Comparison of ENCODE assay signal across 17 mouse cellular contexts in the genomic region with DNA sequence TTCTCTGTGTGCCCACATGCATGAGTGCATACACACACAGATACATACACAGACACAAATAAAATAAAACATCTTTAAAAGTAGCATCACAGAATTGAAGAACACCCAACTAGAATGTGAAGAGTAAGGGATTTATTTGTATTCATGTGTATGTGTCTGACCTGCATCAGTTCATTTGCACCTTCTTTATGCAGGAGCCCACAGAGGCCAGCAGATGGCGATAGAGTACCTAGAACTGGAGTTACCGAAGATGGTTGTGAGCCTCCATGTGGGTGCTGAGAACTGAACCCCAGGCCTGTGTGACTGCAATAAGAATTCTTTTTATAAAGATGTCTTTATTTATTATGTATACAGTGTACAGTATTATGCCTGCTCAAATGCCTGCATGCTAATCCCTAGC. TPM values are rescaled to one million over a fixed set of nuclear protein-coding genes. Genes with fewer than 3 reads are reported as not detected.
A peak's percentile ranks its signal among the peaks of the same experiment; 100 is the strongest.
DNase-seq lines count a peak whose midpoint lies in the region; ATAC-seq and TF ChIP-seq lines count a peak whose summit lies in the region.
"Had no signal": no experiment of that assay in that cellular context is flagged by ENCODE, and none has a peak within 500 bp of the region (broad histone marks: within the 10 kb centered on the region; RNA-seq: fewer than 3 reads in every experiment).

No protein-coding gene starts in this region.

- no peak for ATAC-seq in liver, embryonic 14.5 days (ENCODE audit: insufficient read depth)
- ATAC-seq in liver, embryonic 11.5 days (replicated peaks; ENCODE audit: low FRiP score), result no peak
- no peak for ATAC-seq in neural tube, embryonic 15.5 days (ENCODE audit: low FRiP score)
- ATAC-seq: inflammation-experienced regulatory T-cells, adult 6 months; liver, embryonic 12.5 days; lung, postnatal 0 days had no signal

- H3K4me3 ChIP-seq in liver, embryonic 14.5 days (ENCODE audit: insufficient read depth in 1 of 2, low read depth in 2 of 2, low read length in 2 of 2), result no peak overlapping the region
- H3K4me3 ChIP-seq in liver, embryonic 11.5 days (ENCODE audit: low read depth, low read length), result no peak overlapping the region
- H3K4me3 ChIP-seq in E14TG2a.4 (replicated peaks; ENCODE audit: low read length), result no peak overlapping the region
- no peak overlapping the region for H3K4me3 ChIP-seq in neural tube, embryonic 15.5 days (replicated peaks)
- H3K4me3 ChIP-seq: embryonic facial prominence, embryonic 13.5 days; liver, embryonic 12.5 days; midbrain, embryonic 10.5 days had no signal

- H3K4me2 ChIP-seq in liver, embryonic 14.5 days (ENCODE audit: low read depth), result no peak overlapping the region
- no peak overlapping the region for H3K4me2 ChIP-seq in liver, embryonic 11.5 days
- no peak overlapping the region for H3K4me2 ChIP-seq in neural tube, embryonic 15.5 days
- H3K4me2 ChIP-seq: embryonic facial prominence, embryonic 13.5 days; heart, embryonic 11.5 days; liver, embryonic 12.5 days had no signal

- no peak for DNase-seq in liver, embryonic 14.5 days (ENCODE audit: low read depth in 3 of 3, low spot score in 3 of 3)
- no peak for DNase-seq in liver, embryonic 11.5 days (ENCODE audit: low spot score)
- peak; percentile 16 for DNase-seq in T-cell, adult 2 months (ENCODE audit: low spot score)
- DNase-seq in retina, embryonic 14.5 days (ENCODE audit: low spot score), result peak; percentile 9
- no peak for DNase-seq in layer of hippocampus, adult 9-11 months
- DNase-seq: cerebellum, postnatal 36 days; gastrocnemius, postnatal 25 days; heart, postnatal 36 days had no signal

- H3K4me1 ChIP-seq in liver, embryonic 14.5 days (replicated peaks; ENCODE audit: control insufficient read depth in 2 of 2, insufficient read depth in 2 of 2, low read length in 1 of 2), result no peaks in the 10 kb centered on the region
- H3K4me1 ChIP-seq in liver, embryonic 11.5 days (replicated peaks; ENCODE audit: control insufficient read depth, insufficient read depth, low read length), result no peaks in the 10 kb centered on the region
- no peaks in the 10 kb centered on the region for H3K4me1 ChIP-seq in E14TG2a.4 (replicated peaks; ENCODE audit: low read depth, low read length)
- H3K4me1 ChIP-seq in neural tube, embryonic 15.5 days, result no peaks in the 10 kb centered on the region
- H3K4me1 ChIP-seq: embryonic facial prominence, embryonic 13.5 days; liver, embryonic 12.5 days; midbrain, embryonic 10.5 days had no signal

- 73% methylated on average over 2 of the region's 2 CpGs for WGBS in liver, embryonic 14.5 days (ENCODE audit: insufficient replicate concordance)
- WGBS in liver, embryonic 11.5 days, result 82% methylated on average over 2 of the region's 2 CpGs
- WGBS in neural tube, embryonic 15.5 days, result 89% methylated on average over 2 of the region's 2 CpGs

- no peak for TF ChIP-seq EP300 in liver, embryonic 14.5 days (IDR thresholded peaks at IDR 0.05; ENCODE audit: low read depth)

- no peaks in the 10 kb centered on the region for H3K27me3 ChIP-seq in liver, embryonic 14.5 days (ENCODE audit: control insufficient read depth, insufficient read depth, low read length)
- H3K27me3 ChIP-seq in liver, embryonic 11.5 days (replicated peaks; ENCODE audit: control insufficient read depth, insufficient read depth, low read length), result no peaks in the 10 kb centered on the region
- H3K27me3 ChIP-seq in E14TG2a.4 (ENCODE audit: insufficient read depth, low read length), result no peaks in the 10 kb centered on the region
- H3K27me3 ChIP-seq in neural tube, embryonic 15.5 days (replicated peaks), result no peaks in the 10 kb centered on the region
- H3K27me3 ChIP-seq: embryonic facial prominence, embryonic 13.5 days; liver, embryonic 12.5 days had no signal

- peak; percentile 50 for TF ChIP-seq CTCF in liver, embryonic 14.5 days (IDR thresholded peaks at IDR 0.05; ENCODE audit: low read depth)
- peak; percentile 57 for TF ChIP-seq CTCF in E14TG2a.4 (conservative IDR thresholded peaks at IDR 0.05; ENCODE audit: low read length)

- H3K9ac ChIP-seq in liver, embryonic 14.5 days (replicated peaks), result no peak overlapping the region
- H3K9ac ChIP-seq in liver, embryonic 11.5 days (ENCODE audit: low read depth, low read length), result no peak overlapping the region
- no peak overlapping the region for H3K9ac ChIP-seq in neural tube, embryonic 15.5 days (replicated peaks)
- H3K9ac ChIP-seq: embryonic facial prominence, embryonic 13.5 days; liver, embryonic 12.5 days had no signal

- H3K9me3 ChIP-seq in liver, embryonic 14.5 days (ENCODE audit: control insufficient read depth, low read length), result no peaks in the 10 kb centered on the region; the same call in 1 of the 2 replicates
- peaks cover 6% of the 10 kb centered on the region; the same call in 1 of the 2 replicates for H3K9me3 ChIP-seq in liver, embryonic 11.5 days (ENCODE audit: control insufficient read depth, low read length)
- H3K9me3 ChIP-seq in E14TG2a.4 (ENCODE audit: low read length), result peaks cover 9% of the 10 kb centered on the region
- H3K9me3 ChIP-seq in neural tube, embryonic 15.5 days (replicated peaks), result no peaks in the 10 kb centered on the region

- no peaks in the 10 kb centered on the region for H3K36me3 ChIP-seq in liver, embryonic 14.5 days (replicated peaks; ENCODE audit: control insufficient read depth, insufficient read depth, low read depth)
- H3K36me3 ChIP-seq in liver, embryonic 11.5 days (ENCODE audit: control insufficient read depth, insufficient read depth, low read length), result no peaks in the 10 kb centered on the region
- peaks cover 5% of the 10 kb centered on the region; the same call in 1 of the 2 replicates for H3K36me3 ChIP-seq in E14TG2a.4 (ENCODE audit: insufficient read depth, low read length)
- H3K36me3 ChIP-seq in neural tube, embryonic 15.5 days, result no peaks in the 10 kb centered on the region
- H3K36me3 ChIP-seq: embryonic facial prominence, embryonic 13.5 days; G1E; midbrain, embryonic 10.5 days had no signal

- no peak overlapping the region for H3K27ac ChIP-seq in liver, embryonic 14.5 days
- H3K27ac ChIP-seq in liver, embryonic 11.5 days (ENCODE audit: low read depth, low read length), result no peak overlapping the region
- H3K27ac ChIP-seq in neural tube, embryonic 15.5 days (replicated peaks), result no peak overlapping the region
- H3K27ac ChIP-seq: embryonic facial prominence, embryonic 13.5 days; liver, embryonic 12.5 days; midbrain, embryonic 10.5 days had no signal

RNA-seq across cellular contexts. Expression of a gene that starts 12.0 kb away (rescaled TPM):
- 7.0 and 7.3 TPM in 2 replicates for polyA plus RNA-seq in liver, embryonic 14.5 days (2012; rRNA removed)
- 11.2 and 12.0 TPM in 2 replicates for polyA plus RNA-seq in liver, embryonic 14.5 days (2014; fragmentation: Nextera tagmentation; extraction: Ambion mirVana)
- polyA plus RNA-seq in liver, embryonic 11.5 days (2014; fragmentation: Nextera tagmentation; extraction: Ambion mirVana), result 25.0 and 26.3 TPM in 2 replicates
- polyA plus RNA-seq in neural tube, embryonic 15.5 days (2015; fragmentation: Nextera tagmentation; extraction: Ambion mirVana), result 33.9 and 34.7 TPM in 2 replicates

RNA-seq across cellular contexts. Expression of a gene that starts 31.7 kb away (rescaled TPM):
- 15.8 and 19.3 TPM in 2 replicates for polyA plus RNA-seq in liver, embryonic 14.5 days (2012; rRNA removed)
- 22.3 and 24.7 TPM in 2 replicates for polyA plus RNA-seq in liver, embryonic 14.5 days (2014; fragmentation: Nextera tagmentation; extraction: Ambion mirVana)
- 63.0 and 74.0 TPM in 2 replicates for polyA plus RNA-seq in liver, embryonic 11.5 days (2014; fragmentation: Nextera tagmentation; extraction: Ambion mirVana)
- polyA plus RNA-seq in neural tube, embryonic 15.5 days (2015; fragmentation: Nextera tagmentation; extraction: Ambion mirVana), result 17.8 and 20.7 TPM in 2 replicates

Comparison
In these comparisons a context has a peak if more than half of its experiments do, and no peak if none do; other contexts are left out.
1. DNase-seq: peak in T-cell, adult 2 months (single experiment) and retina, embryonic 14.5 days (single experiment); none in liver, embryonic 14.5 days (0 of 3), liver, embryonic 11.5 days (single experiment) and layer of hippocampus, adult 9-11 months (single experiment).